Mouse (Mus musculus) heart, adult 2 months (tissue): ENCODE data around the gene Fgfr2.

Experiments used
- CTCF ChIP-seq: fragments of 200-600 bp; IDR thresholded peaks from 2 replicates; pipeline ENCODE4 v1.8.1; 2022; ENCODE audit warnings: antibody characterized with exemption, mild to moderate bottlenecking, moderate library complexity
- EP300 ChIP-seq: fragments of 200-500 bp; IDR thresholded peaks from 2 replicates; pipeline ENCODE4 v1.6.1; 2011; ENCODE audit warnings: low read depth, low read length, control low read depth; ENCODE audit not compliant: insufficient read depth
- POLR2A ChIP-seq: fragments of 200-500 bp; IDR thresholded peaks from 2 replicates; pipeline ENCODE4 v1.6.1; 2011; ENCODE audit warnings: mild to moderate bottlenecking, low read depth, low read length, control low read depth; ENCODE audit not compliant: insufficient read depth

- TF ChIP-seq CTCF (no peak), POLR2A (no peak), EP300 (no peak)
These were observed 1566.4 kb downstream of the Fgfr2 start for GRCm38 (mm10) chr7:131556541-131557271.
